Mouse (Mus musculus) gastrocnemius, postnatal 4 days (tissue): Measurements from ENCODE around the gene Mcm6. TPM values are rescaled to one million over a fixed set of nuclear protein-coding genes. Genes with fewer than 3 reads are reported as not detected.

ENCODE experiments used
- total RNA-seq, 2 experiments: library from RNA; stranded (reverse); gene quantifications; 2 replicates each; pipeline ENCODE4 v1.2.3; 2021

Mcm6 gene
- total RNA-seq, 2 experiments from 2014 or later: 47.1 to 48.2 TPM

Other genes with a start within 250 kb of the Mcm6 start
- 10 to 100 TPM; 50.3 to 53.3 TPM for gene Ubxn4, start 115.7 kb downstream of the Mcm6 start, total RNA-seq
- gene Lct, start 31.3 kb downstream of the Mcm6 start, total RNA-seq: under 1 TPM; 0.13 to 0.17 TPM
- 10 to 100 TPM; 78.9 to 79.1 TPM for gene Dars, start 57.7 kb upstream of the Mcm6 start, total RNA-seq
- 10 to 100 TPM; 20.4 to 24.2 TPM for gene Cxcr4, start 232.6 kb upstream of the Mcm6 start, total RNA-seq